Mouse (Mus musculus): ENCODE results near the gene Adk.

- no peak for TF ChIP-seq POLR2A (IDR thresholded peaks at IDR 0.05; ENCODE audit: low read depth, low read length)
- TF ChIP-seq TCF12 (IDR thresholded peaks at IDR 0.05; ENCODE audit: low read depth, low read length): no peak
- no peak for TF ChIP-seq MAFK (IDR thresholded peaks at IDR 0.05; ENCODE audit: insufficient replicate concordance, low read length)
- TF ChIP-seq CTCF (conservative IDR thresholded peaks at IDR 0.05 in 1 of 2, IDR thresholded peaks at IDR 0.05 in 1 of 2; ENCODE audit: low read depth in 2 of 2, low read length in 2 of 2): no peak
- no peak for TF ChIP-seq ZC3H11A (IDR thresholded peaks at IDR 0.05; ENCODE audit: low read depth, low read length)
- TF ChIP-seq USF1 (IDR thresholded peaks at IDR 0.05; ENCODE audit: low read depth, low read length): no peak
- TF ChIP-seq EP300 (IDR thresholded peaks at IDR 0.05; ENCODE audit: low read length): no peak
- no peak for TF ChIP-seq HCFC1 (IDR thresholded peaks at IDR 0.05; ENCODE audit: low read depth, low read length)
- TF ChIP-seq NRF1 (IDR thresholded peaks at IDR 0.05; ENCODE audit: low read depth, low read length): no peak
- no peak for TF ChIP-seq ELF1 (IDR thresholded peaks at IDR 0.05; ENCODE audit: low read depth, low read length)
Observed at GRCm38 (mm10) chr14:21434686-21435085, 382.3 kb downstream of the Adk start.

All from CH12.LX (cell line).